11 mouse cellular contexts compared by ENCODE assay signal in genomic region chr12:40558600-40558999, GRCm38 (mm10).
DNase-seq lines count a peak whose midpoint lies in the region; ATAC-seq and TF ChIP-seq lines count a peak whose summit lies in the region.
"Had no signal": no experiment of that assay in that cellular context is flagged by ENCODE, and none has a peak within 500 bp of the region (broad histone marks: within the 10 kb centered on the region; RNA-seq: fewer than 3 reads in every experiment).

No protein-coding gene starts in this region.

- no peaks in the 10 kb centered on the region for H3K36me3 ChIP-seq in kidney, embryonic 15.5 days
- no peaks in the 10 kb centered on the region for H3K36me3 ChIP-seq in spleen, adult 2 months (ENCODE audit: control insufficient read depth, insufficient read depth, low read length)
- no peaks in the 10 kb centered on the region for H3K36me3 ChIP-seq in small intestine, adult 2 months (ENCODE audit: control insufficient read depth, insufficient read depth, low read length)
- no peaks in the 10 kb centered on the region for H3K36me3 ChIP-seq in midbrain, embryonic 15.5 days (replicated peaks)
- H3K36me3 ChIP-seq: intestine, embryonic 15.5 days had no signal

- H3K4me1 ChIP-seq in kidney, embryonic 15.5 days: no peaks in the 10 kb centered on the region
- no peaks in the 10 kb centered on the region; the same call in 1 of the 2 replicates for H3K4me1 ChIP-seq in spleen, adult 2 months (ENCODE audit: control insufficient read depth, insufficient read depth, insufficient read length)
- H3K4me1 ChIP-seq in small intestine, adult 2 months (ENCODE audit: control insufficient read depth, insufficient read depth, insufficient read length, low read length): peaks cover 3% of the 10 kb centered on the region; the same call in 1 of the 2 replicates
- H3K4me1 ChIP-seq in midbrain, embryonic 15.5 days: peaks cover 4% of the 10 kb centered on the region; the same call in 1 of the 2 replicates
- H3K4me1 ChIP-seq: intestine, embryonic 15.5 days had no signal

- no peaks in the 10 kb centered on the region for H3K9me3 ChIP-seq in kidney, embryonic 15.5 days (replicated peaks)
- H3K9me3 ChIP-seq in midbrain, embryonic 15.5 days: no peaks in the 10 kb centered on the region
- H3K9me3 ChIP-seq: intestine, embryonic 15.5 days had no signal

- no peaks in the 10 kb centered on the region for H3K27me3 ChIP-seq in kidney, embryonic 15.5 days
- no peaks in the 10 kb centered on the region for H3K27me3 ChIP-seq in spleen, adult 2 months (ENCODE audit: control insufficient read depth, insufficient read depth, low read length)
- H3K27me3 ChIP-seq in small intestine, adult 2 months (ENCODE audit: control insufficient read depth, insufficient read depth, low read length): no peaks in the 10 kb centered on the region
- no peaks in the 10 kb centered on the region for H3K27me3 ChIP-seq in midbrain, embryonic 15.5 days (replicated peaks)
- H3K27me3 ChIP-seq: intestine, embryonic 15.5 days had no signal

- no peak; the same call in 1 of the 2 replicates for ATAC-seq in kidney, embryonic 15.5 days (replicated peaks; ENCODE audit: low FRiP score)
- peak; percentile 38 to 47; a peak in 1 of 4 replicates for ATAC-seq in hematopoietic stem cell, adult 5-6 weeks (replicated peaks in 1 of 2; ENCODE audit: insufficient read depth in 1 of 2, low FRiP score in 2 of 2, low TSS enrichment in 1 of 2, low read depth in 1 of 2, poor library complexity in 2 of 2, severe bottlenecking in 2 of 2)
- no peak for ATAC-seq in midbrain, embryonic 15.5 days (replicated peaks)
- ATAC-seq: intestine, embryonic 15.5 days had no signal

- peak overlapping the region; percentile 22; the same call in 1 of the 2 replicates for H3K27ac ChIP-seq in kidney, embryonic 15.5 days
- peak overlapping the region; percentile 66 for H3K27ac ChIP-seq in spleen, adult 2 months (ENCODE audit: insufficient read depth, low read length)
- peak overlapping the region; percentile 60; the same call in 1 of the 2 replicates for H3K27ac ChIP-seq in small intestine, adult 2 months (ENCODE audit: insufficient read depth, low read depth, low read length)
- H3K27ac ChIP-seq in midbrain, embryonic 15.5 days: no peak overlapping the region
- H3K27ac ChIP-seq: intestine, embryonic 15.5 days had no signal

- no peak for DNase-seq in kidney, postnatal 25 days
- no peak for DNase-seq in spleen, adult 2 months (ENCODE audit: low read depth in 1 of 2, low spot score in 2 of 2)
- no peak for DNase-seq in spleen, adult 18-20 months
- no peak for DNase-seq in retina, embryonic 14.5 days (ENCODE audit: low spot score)
- DNase-seq: cerebellum, adult 11-12 months; midbrain, embryonic 14.5 days had no signal

- H3K4me3 ChIP-seq in kidney, embryonic 15.5 days (replicated peaks): no peak overlapping the region
- H3K4me3 ChIP-seq in spleen, adult 2 months (ENCODE audit: extremely low read depth, insufficient read depth, insufficient read length): no peak overlapping the region
- H3K4me3 ChIP-seq in small intestine, adult 2 months (ENCODE audit: low read depth, low read length): no peak overlapping the region
- H3K4me3 ChIP-seq in midbrain, embryonic 15.5 days: no peak overlapping the region
- H3K4me3 ChIP-seq: intestine, embryonic 15.5 days had no signal

- TF ChIP-seq CTCF in spleen, adult 2 months (IDR thresholded peaks at IDR 0.05; ENCODE audit: extremely low read depth, insufficient read depth, insufficient read length, insufficient replicate concordance): no peak
- no peak for TF ChIP-seq CTCF in small intestine, adult 2 months (IDR thresholded peaks at IDR 0.05; ENCODE audit: extremely low read depth, insufficient read length, insufficient replicate concordance, low read depth, low read length)

- H3K9ac ChIP-seq in kidney, embryonic 15.5 days: no peak overlapping the region
- H3K9ac ChIP-seq in midbrain, embryonic 15.5 days: no peak overlapping the region
- H3K9ac ChIP-seq: intestine, embryonic 15.5 days had no signal

- H3K4me2 ChIP-seq in kidney, embryonic 15.5 days: no peak overlapping the region
- no peak overlapping the region for H3K4me2 ChIP-seq in midbrain, embryonic 15.5 days
- H3K4me2 ChIP-seq: intestine, embryonic 15.5 days had no signal

- whole genome bisulfite sequencing in kidney, embryonic 15.5 days: 58% methylated on average over 3 of the region's 3 CpGs
- WGBS in spleen, adult 2 months: 28% methylated on average over 3 of the region's 3 CpGs
- 76% methylated on average over 3 of the region's 3 CpGs for WGBS in small intestine, adult 2 months
- WGBS in midbrain, embryonic 15.5 days: 76% methylated on average over 3 of the region's 3 CpGs

- TF ChIP-seq POLR2A in spleen, adult 2 months (IDR thresholded peaks at IDR 0.05; ENCODE audit: low read depth, low read length): no peak
- no peak for TF ChIP-seq POLR2A in small intestine, adult 2 months (IDR thresholded peaks at IDR 0.05; ENCODE audit: low read depth, low read length)

Comparison
In these comparisons a context has a peak if more than half of its experiments do, and no peak if none do; other contexts are left out.
1. ATAC-seq: peak in hematopoietic stem cell, adult 5-6 weeks (2 of 2); none in kidney, embryonic 15.5 days (single experiment) and midbrain, embryonic 15.5 days (single experiment).